Mouse (Mus musculus): ENCODE results near the gene Fbh1. TPM values are rescaled to one million over a fixed set of nuclear protein-coding genes. Genes with fewer than 3 reads are reported as not detected.

The Fbh1 gene
- total and polyA plus RNA-seq, 3 experiments, result 30.2 to 46.4 (median 35.2) TPM

DNA sequence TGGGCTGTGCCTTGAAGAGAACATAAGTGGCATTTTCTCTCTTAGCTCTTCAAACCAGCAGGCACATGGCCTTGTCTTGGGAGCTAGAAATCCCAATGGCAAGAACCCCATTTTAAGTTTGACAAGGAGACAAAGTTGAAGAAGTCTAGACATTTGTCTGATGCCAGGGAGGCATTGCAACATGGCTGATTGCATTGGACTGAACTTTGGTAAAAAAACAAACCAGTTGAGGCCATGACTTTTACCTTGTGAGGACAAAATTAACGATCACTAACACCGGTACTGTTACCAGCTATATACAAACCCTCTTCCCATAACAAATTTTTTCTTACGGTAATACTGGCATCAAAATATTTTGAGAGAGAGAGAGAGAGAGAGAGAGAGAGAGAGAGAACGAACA, 84.0 kb downstream of the Fbh1 start:
- Histone ChIP-seq H3K9ac (ENCODE audit: insufficient read depth, low read depth) (no peak overlapping the region), H3K36me3 (replicated peaks in 1 of 2; ENCODE audit: control insufficient read depth in 1 of 2, insufficient read depth in 1 of 2, low read length in 1 of 2) (peaks cover 0 to 10% of the 10 kb centered on the region in 2 experiments), H3K27me3 (replicated peaks) (no peaks in the 10 kb centered on the region), H3K9me3 (replicated peaks; ENCODE audit: low read length) (no peaks in the 10 kb centered on the region), H3K4me1 (ENCODE audit: control insufficient read depth in 1 of 2, insufficient read depth in 2 of 2) (peaks cover 0 to 5% of the 10 kb centered on the region in 2 experiments; a peak in 1 of 4 replicates), H3K79me2 (replicated peaks; ENCODE audit: control insufficient read depth, extremely low read depth, insufficient read depth, poor library complexity, severe bottlenecking) (no peaks in the 10 kb centered on the region), H3K27ac (ENCODE audit: insufficient read depth, low read depth) (no peak overlapping the region), H3K4me3 (replicated peaks in 1 of 3; ENCODE audit: low read depth in 2 of 3, low read length in 2 of 3, poor library complexity in 1 of 3) (no peak overlapping the region), H3K4me2 (ENCODE audit: insufficient read depth, low read depth, poor library complexity, severe bottlenecking) (no peak overlapping the region)
- no peak for TF ChIP-seq BHLHE40 (IDR thresholded peaks at IDR 0.05; ENCODE audit: low read depth, low read length)
- no peak for TF ChIP-seq KAT2A (IDR thresholded peaks at IDR 0.05; ENCODE audit: insufficient replicate concordance, low read length)
- no peak for DNase-seq (ENCODE audit: extremely low read depth)
- dilution Hi-C loops (cut with MboI; ENCODE audit: extremely low pct_ligation_motif_present, extremely low pct_unique_long_range_greater_than_20kb, low sequenced_read_pairs) (no loop called here), in situ Hi-C loops (cut with MboI; ENCODE audit: low pct_ligation_motif_present, low pct_unique_long_range_greater_than_20kb, low sequenced_read_pairs) (no loop called here)

Other genes with a start within 250 kb of the Fbh1 start
- gene Pfkfb3, start 223.5 kb downstream of the Fbh1 start, total RNA-seq (2012; rRNA removed), result 6.5 and 7.6 TPM in 2 replicates
- gene Pfkfb3, start 223.5 kb downstream of the Fbh1 start, total RNA-seq (2014; rRNA removed), result 4.9 and 6.7 TPM in 2 replicates
- gene Pfkfb3, start 223.5 kb downstream of the Fbh1 start, polyA plus RNA-seq (2012; ENCODE audit: insufficient read length, low read depth), result 17.2 and 18.3 TPM in 2 replicates
- 199 and 248 TPM in 2 replicates for gene Rbm17, start 173.4 kb downstream of the Fbh1 start, total RNA-seq (2012; rRNA removed)
- gene Rbm17, start 173.4 kb downstream of the Fbh1 start, total RNA-seq (2014; rRNA removed), result 239 and 244 TPM in 2 replicates
- 344 and 405 TPM in 2 replicates for gene Rbm17, start 173.4 kb downstream of the Fbh1 start, polyA plus RNA-seq (2012; ENCODE audit: insufficient read length, low read depth)
- not detected in 2 replicates for gene Gm17490, start 151.3 kb downstream of the Fbh1 start, total RNA-seq (2012; rRNA removed)
- gene Gm17490, start 151.3 kb downstream of the Fbh1 start, total RNA-seq (2014; rRNA removed), result not detected in 2 replicates
- gene Gm17490, start 151.3 kb downstream of the Fbh1 start, polyA plus RNA-seq (2012; ENCODE audit: insufficient read length, low read depth), result not detected in 2 replicates
- 5.5 and 6.0 TPM in 2 replicates for gene Il2ra, start 134.8 kb downstream of the Fbh1 start, total RNA-seq (2012; rRNA removed)
- 4.8 and 6.3 TPM in 2 replicates for gene Il2ra, start 134.8 kb downstream of the Fbh1 start, total RNA-seq (2014; rRNA removed)
- 8.7 and 8.8 TPM in 2 replicates for gene Il2ra, start 134.8 kb downstream of the Fbh1 start, polyA plus RNA-seq (2012; ENCODE audit: insufficient read length, low read depth)
- 14.4 and 15.1 TPM in 2 replicates for gene Il15ra, start 72.3 kb downstream of the Fbh1 start, total RNA-seq (2012; rRNA removed)
- 12.6 and 14.0 TPM in 2 replicates for gene Il15ra, start 72.3 kb downstream of the Fbh1 start, total RNA-seq (2014; rRNA removed)
- 16.6 and 19.4 TPM in 2 replicates for gene Il15ra, start 72.3 kb downstream of the Fbh1 start, polyA plus RNA-seq (2012; ENCODE audit: insufficient read length, low read depth)
- 19.9 and 23.0 TPM in 2 replicates for gene Ankrd16, start 294 bp upstream of the Fbh1 start, total RNA-seq (2012; rRNA removed)
- 22.4 and 24.2 TPM in 2 replicates for gene Ankrd16, start 294 bp upstream of the Fbh1 start, total RNA-seq (2014; rRNA removed)
- 20.1 and 23.0 TPM in 2 replicates for gene Ankrd16, start 294 bp upstream of the Fbh1 start, polyA plus RNA-seq (2012; ENCODE audit: insufficient read length, low read depth)

All from CH12.LX (cell line).